Mouse (Mus musculus) heart, postnatal 0 days (tissue): ENCODE results near the gene Ttc28. TPM values are rescaled to one million over a fixed set of nuclear protein-coding genes. Genes with fewer than 3 reads are reported as not detected.

Experiments
- ATAC-seq: fragments of 200-750 bp; cut with Nextera tagmentation; 2 replicates; pipeline ENCODE4 v1.8.0; 2017; ENCODE audit warnings: low read depth, moderate number of reproducible peaks, moderate library complexity; ENCODE audit not compliant: insufficient read depth
- DNase-seq: peaks from one replicate; pipeline ENCODE4 v3.0.0-alpha.2; 2016; ENCODE audit warnings: low spot score
- H3K27ac ChIP-seq: fragments of 300-500 bp; sonication (generic); 2 replicates; pipeline ENCODE4 v1.5.1; 2014; ENCODE audit warnings: low read depth, mild to moderate bottlenecking
- H3K27me3 ChIP-seq: fragments of 300-500 bp; sonication (generic); 2 replicates; pipeline ENCODE4 v1.6.1; 2014; ENCODE audit warnings: low read length, mixed read lengths; ENCODE audit not compliant: control insufficient read depth, insufficient read depth
- H3K36me3 ChIP-seq: fragments of 300-500 bp; sonication (generic); replicated peaks from 2 replicates; pipeline ENCODE4 v1.6.1; 2014; ENCODE audit warnings: low read length, mixed read lengths; ENCODE audit not compliant: control insufficient read depth, insufficient read depth
- H3K4me1 ChIP-seq: fragments of 300-500 bp; sonication (generic); 2 replicates; pipeline ENCODE4 v1.6.1; 2014; ENCODE audit warnings: antibody characterized with exemption; ENCODE audit not compliant: control insufficient read depth, insufficient read depth
- H3K4me2 ChIP-seq: fragments of 300-500 bp; sonication (generic); 2 replicates; pipeline ENCODE4 v1.6.1; 2014; ENCODE audit warnings: low read depth, mild to moderate bottlenecking, low read length, moderate library complexity
- H3K4me3 ChIP-seq: fragments of 300-500 bp; sonication (generic); 2 replicates; pipeline ENCODE4 v1.5.1; 2014; ENCODE audit warnings: low read depth, low read length
- H3K9ac ChIP-seq: fragments of 300-500 bp; sonication (generic); replicated peaks from 2 replicates; pipeline ENCODE4 v1.6.1; 2014; ENCODE audit warnings: low read depth, low read length, mixed read lengths
- H3K9me3 ChIP-seq: fragments of 300-500 bp; sonication (generic); replicated peaks from 2 replicates; pipeline ENCODE4 v1.6.1; 2016; ENCODE audit warnings: low read length; ENCODE audit not compliant: control insufficient read depth
- CTCF ChIP-seq: IDR thresholded peaks from 2 replicates; pipeline ENCODE4 v1.5.1; 2016; ENCODE audit warnings: antibody characterized with exemption, control low read depth, low read depth
- EP300 ChIP-seq: IDR thresholded peaks from 2 replicates; pipeline ENCODE4 v1.6.1; 2016; ENCODE audit warnings: antibody characterized with exemption, low read depth
- WGBS: fragments of 180-500 bp; shearing (Covaris S2); extraction: QIAGEN DNeasy Blood & Tissue Kit; methylation state at CpG from one replicate; pipeline ENCODE4 v1.1.7; 2014; 5-methylcytosine and 5-hydroxymethylcytosine counted together
- polyA plus RNA-seq: library from polyadenylated mRNA; unstranded; fragments of >200 nt; fragmentation: Nextera tagmentation; extraction: Ambion mirVana; gene quantifications from 2 replicates; pipeline ENCODE4 v1.2.1, GENCODE M21; 2015
- total RNA-seq: library from RNA; depleted of rRNA; stranded (reverse); fragments of >200 nt; gene quantifications from 2 replicates; pipeline ENCODE4 v1.2.3, GENCODE M21; 2014; ENCODE audit warnings: low replicate concordance

Gene Ttc28
- total and polyA plus RNA-seq, 2 experiments from 2014 or later: 4.6 to 14.2 TPM

- no peak for ATAC-seq
- Histone ChIP-seq H3K4me2 (no peak overlapping the region), H3K9me3 (no peaks in the 10 kb centered on the region), H3K9ac (no peak overlapping the region), H3K36me3 (no peaks in the 10 kb centered on the region), H3K4me3 (no peak overlapping the region), H3K27me3 (no peaks in the 10 kb centered on the region; the same call in 1 of the 2 replicates), H3K27ac (no peak overlapping the region), H3K4me1 (peaks cover 6% of the 10 kb centered on the region; the same call in 1 of the 2 replicates)
- no peak for TF ChIP-seq EP300
- TF ChIP-seq CTCF: no peak
- 75% methylated on average over 6 of the region's 6 CpGs for WGBS
- no peak for DNase-seq
Measured at GRCm38 (mm10) chr5:110984136-110984681, 104.6 kb downstream of the Ttc28 start.

- H3K36me3 ChIP-seq: no peaks in the 10 kb centered on the region
- H3K27ac ChIP-seq: no peak overlapping the region
- no peaks in the 10 kb centered on the region for H3K9me3 ChIP-seq
- no peak for ATAC-seq
- 83% methylated on average over 13 of the region's 13 CpGs for WGBS
- no peak for DNase-seq
- H3K4me3 ChIP-seq: no peak overlapping the region
- TF ChIP-seq CTCF (no peak), EP300 (no peak)
- no peak overlapping the region for H3K9ac ChIP-seq
- peaks cover 14% of the 10 kb centered on the region for H3K4me1 ChIP-seq
- H3K4me2 ChIP-seq: no peak overlapping the region
- no peaks in the 10 kb centered on the region for H3K27me3 ChIP-seq
Measured at GRCm38 (mm10) chr5:110996835-110997539, 117.4 kb downstream of the Ttc28 start.

GRCm38 (mm10) chr5:110997692-110998091 is 118.1 kb downstream of the Ttc28 start:
- no peak overlapping the region for H3K4me2 ChIP-seq
- peaks cover 14% of the 10 kb centered on the region for H3K4me1 ChIP-seq
- no peak overlapping the region for H3K4me3 ChIP-seq
- 58% methylated on average over 7 of the region's 7 CpGs for WGBS
- no peak overlapping the region for H3K27ac ChIP-seq
- H3K36me3 ChIP-seq: no peaks in the 10 kb centered on the region
- DNase-seq: no peak
- TF ChIP-seq CTCF (no peak), EP300 (no peak)
- no peak overlapping the region for H3K9ac ChIP-seq
- H3K9me3 ChIP-seq: no peaks in the 10 kb centered on the region
- no peak for ATAC-seq
- no peaks in the 10 kb centered on the region for H3K27me3 ChIP-seq

GRCm38 (mm10) chr5:110998298-110998697 is 118.7 kb downstream of the Ttc28 start:
- H3K4me2 ChIP-seq: no peak overlapping the region; the same call in 1 of the 2 replicates
- peak; percentile 44; the same call in 1 of the 2 replicates for ATAC-seq
- no peak for DNase-seq

GRCm38 (mm10) chr5:111000953-111001352 is 121.3 kb downstream of the Ttc28 start:
- Histone ChIP-seq H3K4me1 (peaks cover 14% of the 10 kb centered on the region), H3K4me3 (no peak overlapping the region), H3K27me3 (no peaks in the 10 kb centered on the region), H3K9me3 (no peaks in the 10 kb centered on the region), H3K36me3 (no peaks in the 10 kb centered on the region), H3K9ac (no peak overlapping the region), H3K27ac (no peak overlapping the region), H3K4me2 (no peak overlapping the region)
- DNase-seq (no peak), ATAC-seq (no peak)
- 75% methylated on average over 5 of the region's 5 CpGs for WGBS
- TF ChIP-seq EP300 (no peak), CTCF (0 out of 2 replicates have a peak, but pooled peaks have one; percentile 9)

More at GRCm38 (mm10) chr5:110998298-110998697, 118.7 kb downstream of the Ttc28 start:
- TF ChIP-seq CTCF (no peak), EP300 (no peak)
- H3K4me1 ChIP-seq: peaks cover 14% of the 10 kb centered on the region
- no peaks in the 10 kb centered on the region for H3K36me3 ChIP-seq
- H3K9ac ChIP-seq: no peak overlapping the region
- WGBS: 28% methylated on average over 4 of the region's 4 CpGs
- no peak overlapping the region for H3K4me3 ChIP-seq
- no peaks in the 10 kb centered on the region for H3K27me3 ChIP-seq
- no peak overlapping the region for H3K27ac ChIP-seq
- H3K9me3 ChIP-seq: no peaks in the 10 kb centered on the region
